Mouse (Mus musculus) forelimb bud, embryonic 11.5 days (tissue): Measurements from ENCODE around the gene Pnmt.
"Not testable (repeated sequence)": the region's sequence is repeated elsewhere in the genome, so short reads cannot be mapped to it uniquely, and the experiment has no call there.

Experiments
- DNase-seq: peaks from one replicate; pipeline ENCODE4 v3.0.0-alpha.2; 2012; ENCODE audit warnings: low read depth, low spot score

Pnmt gene

GRCm38 (mm10) chr11:98357396-98358160, 28.7 kb upstream of the Pnmt start:
- DNase-seq, result no peak

- peak; percentile 86 for DNase-seq
Measured at GRCm38 (mm10) chr11:98358161-98359083, 27.8 kb upstream of the Pnmt start, which contains the start of gene Stard3. Gene Stard3, plus strand, starts transcription at chr11:98358368.

- no peak for DNase-seq
Measured at GRCm38 (mm10) chr11:98360866-98361521, 25.3 kb upstream of the Pnmt start.

GRCm38 (mm10) chr11:98363817-98364216, 22.4 kb upstream of the Pnmt start:
- no peak for DNase-seq

- DNase-seq, result no peak
Measured at GRCm38 (mm10) chr11:98364410-98364809, 21.8 kb upstream of the Pnmt start.

- DNase-seq, result no peak
Measured at GRCm38 (mm10) chr11:98366290-98366689, 20.0 kb upstream of the Pnmt start.

- no peak for DNase-seq
Measured at GRCm38 (mm10) chr11:98367171-98367862, 18.9 kb upstream of the Pnmt start.

GRCm38 (mm10) chr11:98367863-98368186, 18.4 kb upstream of the Pnmt start:
- no peak for DNase-seq

- no peak for DNase-seq
Measured at GRCm38 (mm10) chr11:98369337-98369736, 16.9 kb upstream of the Pnmt start.

GRCm38 (mm10) chr11:98370588-98370987, 15.7 kb upstream of the Pnmt start:
- no peak for DNase-seq

GRCm38 (mm10) chr11:98371556-98372240, 14.6 kb upstream of the Pnmt start:
- no peak for DNase-seq

GRCm38 (mm10) chr11:98372406-98372805, 13.8 kb upstream of the Pnmt start:
- peak; percentile 79 for DNase-seq

- DNase-seq, result no peak
Measured at GRCm38 (mm10) chr11:98373244-98373643, 13.0 kb upstream of the Pnmt start.

GRCm38 (mm10) chr11:98374266-98374665, 12.0 kb upstream of the Pnmt start:
- DNase-seq, result no peak

- no peak for DNase-seq
Measured at GRCm38 (mm10) chr11:98376756-98377155, 9.5 kb upstream of the Pnmt start.

GRCm38 (mm10) chr11:98377787-98378186, 8.5 kb upstream of the Pnmt start:
- DNase-seq, result no peak

- DNase-seq, result no peak
Measured at GRCm38 (mm10) chr11:98379379-98379778, 6.9 kb upstream of the Pnmt start.

- no peak for DNase-seq
Measured at GRCm38 (mm10) chr11:98380106-98380505, 6.1 kb upstream of the Pnmt start.

- DNase-seq, result no peak
Measured at GRCm38 (mm10) chr11:98381651-98382050, 4.6 kb upstream of the Pnmt start.

- DNase-seq, result not testable (repeated sequence)
Measured at GRCm38 (mm10) chr11:98382405-98382804, 3.8 kb upstream of the Pnmt start.
